Mouse (Mus musculus) limb, embryonic 14.5 days (tissue): Measurements from ENCODE around the gene Ttc28. TPM values are rescaled to one million over a fixed set of nuclear protein-coding genes. Genes with fewer than 3 reads are reported as not detected.

Source experiments
- ATAC-seq: fragments of 200-750 bp; cut with Nextera tagmentation; 2 replicates; pipeline ENCODE4 v1.8.0; 2017; ENCODE audit warnings: low read depth, moderate number of reproducible peaks, moderate TSS enrichment; ENCODE audit not compliant: low FRiP score
- DNase-seq: peaks from one replicate; pipeline ENCODE4 v3.0.0-alpha.2; 2015; ENCODE audit warnings: low spot score
- H3K27ac ChIP-seq: fragments of 300-500 bp; sonication (generic); replicated peaks from 2 replicates; pipeline ENCODE4 v1.5.1; 2014; ENCODE audit warnings: low read depth, mild to moderate bottlenecking, low read length, moderate library complexity, mixed read lengths
- H3K27me3 ChIP-seq: fragments of 300-500 bp; sonication (generic); 2 replicates; pipeline ENCODE4 v1.6.1; 2014; ENCODE audit warnings: low read length, mixed read lengths; ENCODE audit not compliant: control insufficient read depth, insufficient read depth
- H3K36me3 ChIP-seq: fragments of 300-500 bp; sonication (generic); 2 replicates; pipeline ENCODE4 v1.6.1; 2014; ENCODE audit warnings: mild to moderate bottlenecking, low read length, moderate library complexity, mixed read lengths; ENCODE audit not compliant: control insufficient read depth, insufficient read depth
- H3K4me1 ChIP-seq: fragments of 300-500 bp; sonication (generic); 2 replicates; pipeline ENCODE4 v1.6.1; 2014; ENCODE audit warnings: antibody characterized with exemption, low read length, mixed read lengths; ENCODE audit not compliant: control insufficient read depth, insufficient read depth
- H3K4me2 ChIP-seq: fragments of 300-500 bp; sonication (generic); replicated peaks from 2 replicates; pipeline ENCODE4 v1.6.1; 2014; ENCODE audit warnings: low read depth, mild to moderate bottlenecking, low read length, moderate library complexity; ENCODE audit not compliant: severe bottlenecking
- H3K4me3 ChIP-seq: fragments of 300-500 bp; sonication (generic); replicated peaks from 2 replicates; pipeline ENCODE4 v1.5.1; 2014; ENCODE audit warnings: low read length
- H3K9ac ChIP-seq: fragments of 300-500 bp; sonication (generic); 2 replicates; pipeline ENCODE4 v1.6.1; 2014; ENCODE audit warnings: mild to moderate bottlenecking, low read depth, low read length, moderate library complexity; ENCODE audit not compliant: severe bottlenecking
- H3K9me3 ChIP-seq: fragments of 300-500 bp; sonication (generic); 2 replicates; pipeline ENCODE4 v1.6.1; 2016; ENCODE audit warnings: low read length; ENCODE audit not compliant: control insufficient read depth
- POLR2A ChIP-seq: fragments of 200-500 bp; IDR thresholded peaks from 2 replicates; pipeline ENCODE4 v1.8.0; 2012; ENCODE audit warnings: inconsistent platforms, mild to moderate bottlenecking, moderate library complexity, borderline replicate concordance; ENCODE audit not compliant: insufficient read depth, insufficient read length; ENCODE audit errors: extremely low read depth
- whole genome bisulfite sequencing: fragments of 180-500 bp; shearing (Covaris S2); extraction: QIAGEN DNeasy Blood & Tissue Kit; methylation state at CpG from one replicate; pipeline ENCODE4 v1.1.7; 2014; 5-methylcytosine and 5-hydroxymethylcytosine counted together
- polyA plus RNA-seq, 2 experiments: library from polyadenylated mRNA; depleted of rRNA in 1 of 2; stranded (reverse) in 1 of 2; unstranded in 1 of 2; fragments of >200 nt; fragmentation: Nextera tagmentation in 1 of 2; extraction: Ambion mirVana in 1 of 2; gene quantifications; 2 replicates each; pipeline versions ENCODE4 v1.2.1 to v1.2.3; 2012 to 2014

Ttc28 gene
- polyA plus RNA-seq, 2 experiments = 16.3 to 19.9 TPM

- no peak overlapping the region for H3K4me3 ChIP-seq
- H3K27me3 ChIP-seq = no peaks in the 10 kb centered on the region
- no peak for DNase-seq
- 0 out of 2 replicates have a peak, but pooled peaks cover 8% of the 10 kb centered on the region for H3K9me3 ChIP-seq
- peaks cover 85% of the 10 kb centered on the region for H3K36me3 ChIP-seq
- no peak for ATAC-seq
- H3K4me2 ChIP-seq = no peak overlapping the region
- no peak overlapping the region for H3K9ac ChIP-seq
- WGBS = 75% methylated on average over 15 of the region's 15 CpGs
- H3K4me1 ChIP-seq = 0 out of 2 replicates have a peak, but pooled peaks cover 2% of the 10 kb centered on the region
- H3K27ac ChIP-seq = no peak overlapping the region
- TF ChIP-seq POLR2A = no peak
Measured at GRCm38 (mm10) chr5:111270246-111271002, 390.8 kb downstream of the Ttc28 start.

GRCm38 (mm10) chr5:111273589-111273988 is 394.0 kb downstream of the Ttc28 start:
- Histone ChIP-seq H3K27ac (no peak overlapping the region), H3K4me3 (no peak overlapping the region), H3K4me1 (0 out of 2 replicates have a peak, but pooled peaks cover 2% of the 10 kb centered on the region), H3K36me3 (peaks cover 84% of the 10 kb centered on the region), H3K9me3 (no peaks in the 10 kb centered on the region), H3K9ac (peak overlapping the region; percentile 21; the same call in 1 of the 2 replicates), H3K4me2 (no peak overlapping the region), H3K27me3 (no peaks in the 10 kb centered on the region)
- no peak for TF ChIP-seq POLR2A
- peak; percentile 88 for DNase-seq
- peak; percentile 76 for ATAC-seq
- WGBS = 34% methylated on average over 10 of the region's 10 CpGs

- 0 out of 2 replicates have a peak, but pooled peaks cover 2% of the 10 kb centered on the region for H3K4me1 ChIP-seq
- no peak overlapping the region for H3K27ac ChIP-seq
- WGBS = 73% methylated on average over 5 of the region's 5 CpGs
- H3K4me2 ChIP-seq = no peak overlapping the region
- no peak overlapping the region for H3K9ac ChIP-seq
- no peak for TF ChIP-seq POLR2A
- peaks cover 88% of the 10 kb centered on the region for H3K36me3 ChIP-seq
- no peaks in the 10 kb centered on the region for H3K27me3 ChIP-seq
- H3K4me3 ChIP-seq = no peak overlapping the region
- no peak for DNase-seq
- ATAC-seq = no peak
- no peaks in the 10 kb centered on the region for H3K9me3 ChIP-seq
Measured at GRCm38 (mm10) chr5:111274948-111275347, 395.3 kb downstream of the Ttc28 start.

GRCm38 (mm10) chr5:111284420-111285175 is 405.0 kb downstream of the Ttc28 start:
- Histone ChIP-seq H3K4me3 (no peak overlapping the region), H3K9me3 (no peaks in the 10 kb centered on the region), H3K27me3 (no peaks in the 10 kb centered on the region), H3K9ac (no peak overlapping the region), H3K36me3 (peaks cover 78% of the 10 kb centered on the region), H3K4me1 (peaks cover 2% of the 10 kb centered on the region; the same call in 1 of the 2 replicates), H3K27ac (no peak overlapping the region), H3K4me2 (no peak overlapping the region)
- DNase-seq = no peak
- no peak for TF ChIP-seq POLR2A
- 86% methylated on average over 19 of the region's 19 CpGs for WGBS
- no peak for ATAC-seq

- WGBS = 73% methylated on average over 5 of the region's 5 CpGs
- peaks cover 49% of the 10 kb centered on the region for H3K36me3 ChIP-seq
- no peaks in the 10 kb centered on the region for H3K9me3 ChIP-seq
- ATAC-seq (no peak), DNase-seq (no peak)
- TF ChIP-seq POLR2A = no peak
- H3K27me3 ChIP-seq = no peaks in the 10 kb centered on the region
- H3K4me1 ChIP-seq = peaks cover 9% of the 10 kb centered on the region; the same call in 1 of the 2 replicates
- H3K4me3 ChIP-seq = no peak overlapping the region
- no peak overlapping the region for H3K4me2 ChIP-seq
- no peak overlapping the region for H3K27ac ChIP-seq
- H3K9ac ChIP-seq = no peak overlapping the region
Measured at GRCm38 (mm10) chr5:111287571-111287970, 408.0 kb downstream of the Ttc28 start.
